Mouse (Mus musculus) hindbrain, postnatal 0 days (tissue): ENCODE data around the gene Aplf. TPM values are rescaled to one million over a fixed set of nuclear protein-coding genes. Genes with fewer than 3 reads are reported as not detected.
A peak's percentile ranks its signal among the peaks of the same experiment; 100 is the strongest.

Experiments
- ATAC-seq: fragments of 200-750 bp; cut with Nextera tagmentation; 2 replicates; pipeline ENCODE4 v1.8.0; 2017; ENCODE audit warnings: mild to moderate bottlenecking, moderate TSS enrichment, moderate library complexity
- DNase-seq: peaks from one replicate; pipeline ENCODE4 v3.0.0-alpha.2; 2015; ENCODE audit warnings: low spot score
- H3K27ac ChIP-seq: fragments of 300-500 bp; sonication (generic); 2 replicates; pipeline ENCODE4 v1.5.1; 2014; ENCODE audit warnings: mild to moderate bottlenecking
- H3K27me3 ChIP-seq: fragments of 300-500 bp; sonication (generic); 2 replicates; pipeline ENCODE4 v1.6.1; 2014; ENCODE audit warnings: low read length, mixed read lengths; ENCODE audit not compliant: insufficient read depth
- H3K36me3 ChIP-seq: fragments of 300-500 bp; sonication (generic); 2 replicates; pipeline ENCODE4 v1.6.1; 2014; ENCODE audit warnings: low read length, mixed read lengths; ENCODE audit not compliant: insufficient read depth
- H3K4me1 ChIP-seq: fragments of 300-500 bp; sonication (generic); 2 replicates; pipeline ENCODE4 v1.6.1; 2014; ENCODE audit warnings: antibody characterized with exemption, low read length, mixed read lengths; ENCODE audit not compliant: insufficient read depth
- H3K4me2 ChIP-seq: fragments of 300-500 bp; sonication (generic); 2 replicates; pipeline ENCODE4 v1.6.1; 2014; ENCODE audit warnings: low read depth, mild to moderate bottlenecking, low read length, moderate library complexity, mixed read lengths
- H3K4me3 ChIP-seq: fragments of 300-500 bp; sonication (generic); 2 replicates; pipeline ENCODE4 v1.5.1; 2014; ENCODE audit warnings: low read length
- H3K9ac ChIP-seq: fragments of 300-500 bp; sonication (generic); replicated peaks from 2 replicates; pipeline ENCODE4 v1.6.1; 2014; ENCODE audit warnings: mild to moderate bottlenecking, low read length, moderate library complexity, mixed read lengths
- H3K9me3 ChIP-seq: fragments of 300-500 bp; sonication (generic); 2 replicates; pipeline ENCODE4 v1.6.1; 2016; ENCODE audit warnings: low read length, mixed read lengths
- CTCF ChIP-seq: IDR thresholded peaks from 2 replicates; pipeline ENCODE4 v1.5.1; 2016; ENCODE audit warnings: antibody characterized with exemption, control low read depth, low read depth
- WGBS: fragments of 180-500 bp; shearing (Covaris S2); extraction: QIAGEN DNeasy Blood & Tissue Kit; methylation state at CpG from one replicate; pipeline ENCODE4 v1.1.7; 2014; 5-methylcytosine and 5-hydroxymethylcytosine counted together
- polyA plus RNA-seq: library from polyadenylated mRNA; unstranded; fragments of >200 nt; fragmentation: Nextera tagmentation; extraction: Ambion mirVana; gene quantifications from 2 replicates; pipeline ENCODE4 v1.2.1, GENCODE M21; 2015
- total RNA-seq: library from RNA; depleted of rRNA; stranded (reverse); fragments of >200 nt; gene quantifications from 2 replicates; pipeline ENCODE4 v1.2.3, GENCODE M21; 2014

Aplf gene
- total and polyA plus RNA-seq, 2 experiments from 2014 or later = 5.5 to 5.9 TPM

GRCm38 (mm10) chr6:87661707-87662106 lies 10.3 kb downstream of the Aplf start:
- WGBS = 91% methylated on average over 2 of the region's 2 CpGs
- Histone ChIP-seq H3K36me3 (no peaks in the 10 kb centered on the region), H3K27ac (no peak overlapping the region), H3K4me2 (no peak overlapping the region), H3K9ac (no peak overlapping the region), H3K4me3 (no peak overlapping the region), H3K27me3 (no peaks in the 10 kb centered on the region), H3K4me1 (no peaks in the 10 kb centered on the region), H3K9me3 (no peaks in the 10 kb centered on the region)
- DNase-seq (no peak), ATAC-seq (no peak)
- no peak for TF ChIP-seq CTCF

GRCm38 (mm10) chr6:87658816-87659215 lies 13.2 kb downstream of the Aplf start:
- ATAC-seq = no peak
- DNase-seq = no peak
- no peak overlapping the region for H3K4me2 ChIP-seq
- no peaks in the 10 kb centered on the region for H3K36me3 ChIP-seq
- WGBS = 93% methylated on average over 4 of the region's 4 CpGs
- no peak for TF ChIP-seq CTCF
- no peaks in the 10 kb centered on the region for H3K27me3 ChIP-seq
- H3K4me3 ChIP-seq = no peak overlapping the region
- no peaks in the 10 kb centered on the region for H3K4me1 ChIP-seq
- no peak overlapping the region for H3K27ac ChIP-seq
- no peak overlapping the region for H3K9ac ChIP-seq
- no peaks in the 10 kb centered on the region for H3K9me3 ChIP-seq

- 76% methylated on average over 8 of the region's 8 CpGs for WGBS
Measured at GRCm38 (mm10) chr6:87653904-87654638, 17.9 kb downstream of the Aplf start.

GRCm38 (mm10) chr6:87653478-87653877 lies 18.5 kb downstream of the Aplf start:
- no peak overlapping the region for H3K4me2 ChIP-seq

More at GRCm38 (mm10) chr6:87653904-87654638, 17.9 kb downstream of the Aplf start:
- Histone ChIP-seq H3K9ac (no peak overlapping the region), H3K27me3 (no peaks in the 10 kb centered on the region), H3K27ac (no peak overlapping the region), H3K36me3 (no peaks in the 10 kb centered on the region), H3K4me2 (no peak overlapping the region), H3K9me3 (no peaks in the 10 kb centered on the region), H3K4me1 (no peaks in the 10 kb centered on the region), H3K4me3 (no peak overlapping the region)
- no peak for TF ChIP-seq CTCF
- no peak for DNase-seq
- no peak for ATAC-seq

GRCm38 (mm10) chr6:87652670-87653069 lies 19.3 kb downstream of the Aplf start:
- Histone ChIP-seq H3K9ac (no peak overlapping the region), H3K4me2 (no peak overlapping the region), H3K9me3 (no peaks in the 10 kb centered on the region), H3K4me1 (no peaks in the 10 kb centered on the region), H3K27ac (no peak overlapping the region), H3K4me3 (no peak overlapping the region), H3K36me3 (no peaks in the 10 kb centered on the region), H3K27me3 (no peaks in the 10 kb centered on the region)
- TF ChIP-seq CTCF = no peak
- WGBS = 84% methylated on average over 9 of the region's 9 CpGs
- DNase-seq = no peak
- no peak for ATAC-seq

More at GRCm38 (mm10) chr6:87653478-87653877, 18.5 kb downstream of the Aplf start:
- no peak overlapping the region for H3K27ac ChIP-seq
- 86% methylated on average over 3 of the region's 3 CpGs for WGBS
- no peak for TF ChIP-seq CTCF
- no peak overlapping the region for H3K4me3 ChIP-seq
- no peaks in the 10 kb centered on the region for H3K27me3 ChIP-seq
- H3K4me1 ChIP-seq = no peaks in the 10 kb centered on the region
- no peaks in the 10 kb centered on the region for H3K36me3 ChIP-seq
- ATAC-seq (no peak), DNase-seq (no peak)
- no peaks in the 10 kb centered on the region for H3K9me3 ChIP-seq
- no peak overlapping the region for H3K9ac ChIP-seq

- ATAC-seq = no peak
Measured at GRCm38 (mm10) chr6:87651787-87652186, 20.2 kb downstream of the Aplf start.

GRCm38 (mm10) chr6:87638134-87638660 lies 33.8 kb downstream of the Aplf start:
- TF ChIP-seq CTCF = no peak
- H3K27ac ChIP-seq = no peak overlapping the region
- H3K4me1 ChIP-seq = no peaks in the 10 kb centered on the region
- no peaks in the 10 kb centered on the region for H3K27me3 ChIP-seq
- H3K4me3 ChIP-seq = no peak overlapping the region
- DNase-seq = peak; percentile 6
- H3K9me3 ChIP-seq = no peaks in the 10 kb centered on the region
- H3K9ac ChIP-seq = no peak overlapping the region
- no peaks in the 10 kb centered on the region for H3K36me3 ChIP-seq
- WGBS = 62% methylated on average over 11 of the region's 11 CpGs
- ATAC-seq = no peak
- no peak overlapping the region for H3K4me2 ChIP-seq

More at GRCm38 (mm10) chr6:87651787-87652186, 20.2 kb downstream of the Aplf start:
- WGBS = 91% methylated on average over 5 of the region's 5 CpGs
- no peak for DNase-seq
- Histone ChIP-seq H3K9ac (no peak overlapping the region), H3K36me3 (no peaks in the 10 kb centered on the region), H3K27me3 (no peaks in the 10 kb centered on the region), H3K9me3 (no peaks in the 10 kb centered on the region), H3K4me3 (no peak overlapping the region), H3K27ac (no peak overlapping the region), H3K4me2 (no peak overlapping the region), H3K4me1 (no peaks in the 10 kb centered on the region)
- no peak for TF ChIP-seq CTCF
